Mouse (Mus musculus) spleen, postnatal 10 days (tissue): ENCODE data around the gene Tff3.

ENCODE experiments used
- DNase-seq, 2 experiments: peaks; one replicate each; pipeline ENCODE4 v3.0.0; 2021 to 2022; ENCODE audit warnings: low spot score in 2 of 2

The Tff3 gene

DNA sequence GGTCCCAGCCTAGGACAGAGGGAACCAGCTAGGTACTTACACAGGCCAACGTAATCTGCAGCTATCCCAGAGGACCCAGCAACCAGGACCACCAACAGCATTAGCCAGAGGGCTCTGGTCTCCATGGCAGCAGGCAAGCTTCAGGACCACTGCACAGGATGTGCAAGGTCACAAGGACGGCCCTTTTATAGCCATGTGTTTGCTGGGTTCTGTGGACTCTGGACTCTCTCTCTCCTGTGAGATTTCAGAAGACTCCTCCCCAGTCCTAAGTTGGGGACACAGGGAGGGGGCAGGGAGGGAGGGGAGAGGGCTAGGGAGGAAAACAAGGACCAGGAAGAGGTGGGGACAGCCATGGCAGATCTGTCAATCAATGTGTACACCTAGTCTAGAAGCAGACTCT lies at the start of gene Tff3:
TSS of gene Tff3 (minus strand) at position 195 of the 400 bp plus-strand sequence.
- no peak for DNase-seq

DNA sequence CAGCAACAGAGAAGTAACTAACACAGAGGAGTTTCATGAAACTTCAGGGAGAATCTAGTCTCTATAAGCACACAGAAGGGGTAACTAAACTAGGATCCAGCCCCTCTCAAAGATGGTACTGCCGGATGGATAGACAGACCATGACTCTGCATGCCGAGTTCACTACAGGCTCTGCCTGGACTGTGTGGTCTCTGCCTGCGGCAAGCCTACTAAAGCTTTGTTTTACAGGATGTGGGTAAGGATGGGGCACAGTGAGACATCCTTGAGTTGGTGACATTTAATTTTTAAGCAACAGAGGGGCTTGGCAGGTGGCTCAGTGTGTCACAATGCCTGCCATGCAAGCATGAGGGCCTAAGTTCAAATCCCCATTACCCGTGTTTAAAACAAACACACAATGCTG lies 46.9 kb upstream of the Tff3 start:
- DNase-seq = no peak

DNA sequence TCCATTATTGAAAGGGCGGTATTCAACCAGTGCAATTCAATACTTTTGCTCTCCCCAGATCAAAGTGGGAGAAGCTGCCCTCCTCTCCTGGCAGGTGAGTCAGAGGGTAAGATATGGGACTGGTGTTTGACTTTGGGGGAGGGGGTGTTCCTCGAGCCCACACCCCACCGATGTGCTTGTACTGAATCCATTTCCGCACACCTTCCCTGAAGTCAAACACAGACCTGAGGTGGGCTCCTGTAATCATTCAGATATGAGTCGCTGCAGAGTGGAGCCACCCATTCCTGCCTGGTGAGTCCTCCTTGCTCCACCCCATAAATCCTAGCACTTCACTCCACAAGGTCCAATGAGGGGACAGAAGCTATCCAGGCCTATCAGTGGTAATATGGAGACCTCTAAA lies 40.4 kb upstream of the Tff3 start:
- no peak for DNase-seq

DNA sequence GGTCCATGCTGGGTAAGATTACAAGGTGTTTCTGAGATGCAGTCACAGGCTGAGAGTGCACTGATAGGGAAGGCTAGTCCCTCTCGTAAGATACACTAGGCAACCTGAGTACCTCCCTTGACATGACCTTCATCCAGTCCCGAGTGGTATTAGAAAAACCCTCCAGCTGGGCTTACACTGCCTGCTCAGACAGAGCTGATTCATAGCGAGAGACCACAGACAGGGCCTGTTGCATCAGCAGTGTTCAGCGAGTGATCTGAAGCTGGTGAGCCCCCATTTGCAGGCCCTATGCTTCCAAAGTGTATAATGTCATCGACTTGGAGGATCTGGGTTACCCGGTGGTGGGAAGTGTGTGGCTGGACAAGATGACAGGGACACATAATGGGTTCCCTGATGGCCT lies 35.7 kb upstream of the Tff3 start, which contains the start of gene Tff1:
TSS of gene Tff1 (minus strand) at position 151 of the 400 bp plus-strand sequence.
- no peak for DNase-seq

DNA sequence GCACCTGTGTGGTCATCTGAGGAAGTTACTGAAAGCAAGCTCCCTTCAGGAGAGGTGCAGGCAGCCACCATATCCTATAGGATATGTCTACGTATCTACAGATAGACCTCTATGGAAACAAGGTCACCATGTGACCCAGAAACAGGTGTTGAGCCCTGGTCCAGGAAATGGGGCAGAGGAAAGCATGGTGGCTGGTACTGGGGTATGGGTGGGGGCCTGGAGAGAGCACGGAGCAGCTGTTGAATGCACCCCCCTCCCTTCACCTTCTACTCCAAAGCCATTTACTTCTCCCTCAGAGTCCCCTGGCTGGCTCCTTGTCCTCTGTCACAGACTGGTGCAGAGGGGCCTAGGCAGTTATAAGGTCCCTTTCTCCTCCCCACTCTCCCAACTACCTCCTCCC lies 34.4 kb upstream of the Tff3 start:
- DNase-seq = no peak

DNA sequence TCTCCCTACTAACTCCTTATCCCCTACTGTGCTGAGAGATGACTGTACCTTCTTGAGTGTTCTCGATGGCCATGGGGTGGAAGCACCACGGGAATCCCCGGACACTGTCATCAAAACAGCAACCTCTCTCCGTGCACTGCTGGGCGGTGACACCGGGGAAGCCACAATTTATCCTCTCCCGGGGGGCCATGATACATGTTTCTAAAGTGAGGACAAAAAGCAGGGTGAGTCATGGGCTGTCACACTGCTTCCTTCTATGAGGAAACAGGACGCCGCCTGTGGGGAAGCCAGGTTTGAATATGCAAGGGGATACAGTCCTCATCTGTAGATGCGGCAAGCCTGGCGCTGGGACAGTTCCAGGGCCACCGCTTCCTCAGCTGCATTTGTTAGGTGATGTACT lies 33.2 kb upstream of the Tff3 start:
- no peak for DNase-seq

DNA sequence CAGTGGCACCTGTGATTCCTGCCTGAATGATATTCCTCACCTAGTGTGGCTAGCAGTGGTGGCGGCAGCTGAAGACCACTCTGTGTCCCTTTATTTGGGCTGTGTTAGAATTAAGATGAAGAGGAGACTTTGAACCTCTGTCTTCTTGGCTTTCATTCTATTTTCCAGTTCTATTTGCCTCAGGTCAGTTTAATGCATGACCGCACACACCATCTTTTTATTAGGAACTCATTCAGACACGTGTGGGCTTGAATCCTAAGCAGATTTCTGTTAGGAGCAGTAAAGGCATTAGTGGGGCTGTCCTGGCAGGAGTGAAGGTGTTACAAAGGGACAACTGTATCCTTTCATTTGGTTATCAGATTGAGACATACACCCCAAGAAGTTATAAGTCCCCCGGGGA lies 30.8 kb upstream of the Tff3 start:
- no peak for DNase-seq

DNA sequence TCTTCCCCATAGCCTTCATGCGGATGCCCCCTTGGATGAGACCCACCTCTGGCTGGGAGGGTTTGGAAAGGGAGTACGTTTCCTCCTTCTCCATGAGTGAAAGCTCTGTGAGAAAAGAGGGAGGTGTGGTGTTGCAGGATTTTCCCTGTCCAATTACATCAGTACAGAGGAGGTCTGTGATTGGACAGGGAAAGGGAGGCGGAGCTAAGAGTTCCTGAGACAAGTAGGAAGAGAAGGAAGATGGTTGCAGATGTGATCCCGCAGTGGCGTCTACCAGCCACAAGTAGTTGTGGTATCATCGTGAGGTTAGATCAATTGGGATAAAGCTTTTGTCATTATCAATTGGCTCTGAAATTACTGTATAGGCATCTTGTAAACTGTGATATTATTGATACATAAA lies 28.5 kb upstream of the Tff3 start:
- DNase-seq = no peak

DNA sequence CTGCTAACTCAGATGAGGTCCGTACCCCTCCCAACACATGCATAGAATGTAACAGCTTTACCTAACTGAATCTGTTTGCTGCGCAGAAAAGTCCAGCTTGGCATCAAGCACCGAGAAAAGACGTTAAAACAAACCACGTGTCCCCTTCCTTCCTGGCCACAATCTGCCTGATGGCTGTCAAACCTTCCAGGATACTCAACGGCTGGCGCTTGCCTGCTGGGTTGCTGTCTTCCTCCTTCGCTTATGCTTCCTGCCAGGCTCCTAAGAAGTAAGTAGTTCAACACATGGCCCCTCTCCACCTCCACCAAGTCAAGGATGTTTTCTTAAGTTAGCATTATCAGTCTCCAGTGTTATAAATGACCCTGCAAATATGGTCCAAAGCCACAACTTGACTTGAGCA lies 24.3 kb upstream of the Tff3 start:
- no peak for DNase-seq

DNA sequence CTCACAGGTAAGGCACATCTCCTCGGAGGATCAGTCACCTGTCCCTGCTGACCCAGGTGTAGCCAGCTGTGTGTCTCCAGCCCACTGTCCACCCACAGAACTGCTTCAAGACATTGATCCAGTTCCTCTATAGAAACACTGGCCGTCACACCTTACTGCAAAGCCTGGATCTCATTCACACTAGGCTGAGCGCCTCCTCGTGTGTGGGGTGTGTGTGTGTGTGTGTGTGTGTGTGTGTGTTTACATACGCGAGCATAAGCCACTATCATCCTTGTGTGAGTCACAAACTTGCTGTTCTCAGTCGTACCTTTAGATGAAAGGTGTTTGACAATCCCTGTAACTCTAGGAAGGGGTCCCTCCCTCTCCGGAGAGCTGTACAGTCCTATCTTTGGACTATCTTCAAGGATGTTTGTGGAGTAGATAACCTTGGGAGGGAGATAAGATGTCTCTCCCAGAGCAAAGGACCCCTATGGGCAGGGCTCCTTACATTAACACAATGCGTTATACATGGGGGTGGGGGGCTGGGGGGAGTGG lies 23.6 kb upstream of the Tff3 start:
- no peak for DNase-seq

DNA sequence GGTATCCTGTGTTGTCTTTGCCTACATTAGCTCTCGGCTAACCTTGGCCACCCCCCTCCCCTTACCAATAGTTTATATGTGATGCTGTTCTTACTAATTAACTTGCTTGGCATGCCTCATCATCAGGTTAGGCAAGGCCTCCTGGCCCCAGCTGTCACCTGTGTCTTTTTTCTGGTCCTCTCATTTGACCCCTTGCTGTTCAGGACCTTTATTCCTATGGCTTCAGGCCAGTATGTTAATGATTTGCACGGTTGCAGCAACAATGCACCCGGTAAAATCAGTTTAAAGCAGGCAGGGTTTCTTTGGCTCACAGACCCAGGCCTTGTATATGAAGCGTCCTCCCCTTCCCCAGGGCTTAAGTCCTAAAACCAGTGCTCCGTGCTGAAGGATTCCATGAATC lies 23.1 kb upstream of the Tff3 start:
- no peak for DNase-seq

DNA sequence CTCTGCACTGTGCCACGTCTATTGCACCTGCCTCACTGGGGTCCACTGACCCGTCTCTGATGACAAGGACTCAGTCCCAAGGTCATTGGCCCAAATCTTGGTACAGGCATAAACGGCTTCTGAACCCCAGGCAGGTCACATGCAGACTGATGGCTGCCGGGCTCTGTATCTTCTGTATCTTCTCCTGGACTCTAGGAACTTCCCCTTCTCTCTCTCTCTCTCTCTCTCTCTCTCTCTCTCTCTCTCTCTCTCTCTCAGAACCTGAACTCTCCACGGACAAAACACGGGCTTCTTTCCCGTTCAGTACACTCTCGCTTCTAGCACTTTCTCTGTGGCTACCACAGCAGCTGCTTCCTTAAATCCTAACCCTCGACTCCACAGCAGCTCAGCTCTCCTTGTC lies 16.6 kb upstream of the Tff3 start:
- DNase-seq = no peak

DNA sequence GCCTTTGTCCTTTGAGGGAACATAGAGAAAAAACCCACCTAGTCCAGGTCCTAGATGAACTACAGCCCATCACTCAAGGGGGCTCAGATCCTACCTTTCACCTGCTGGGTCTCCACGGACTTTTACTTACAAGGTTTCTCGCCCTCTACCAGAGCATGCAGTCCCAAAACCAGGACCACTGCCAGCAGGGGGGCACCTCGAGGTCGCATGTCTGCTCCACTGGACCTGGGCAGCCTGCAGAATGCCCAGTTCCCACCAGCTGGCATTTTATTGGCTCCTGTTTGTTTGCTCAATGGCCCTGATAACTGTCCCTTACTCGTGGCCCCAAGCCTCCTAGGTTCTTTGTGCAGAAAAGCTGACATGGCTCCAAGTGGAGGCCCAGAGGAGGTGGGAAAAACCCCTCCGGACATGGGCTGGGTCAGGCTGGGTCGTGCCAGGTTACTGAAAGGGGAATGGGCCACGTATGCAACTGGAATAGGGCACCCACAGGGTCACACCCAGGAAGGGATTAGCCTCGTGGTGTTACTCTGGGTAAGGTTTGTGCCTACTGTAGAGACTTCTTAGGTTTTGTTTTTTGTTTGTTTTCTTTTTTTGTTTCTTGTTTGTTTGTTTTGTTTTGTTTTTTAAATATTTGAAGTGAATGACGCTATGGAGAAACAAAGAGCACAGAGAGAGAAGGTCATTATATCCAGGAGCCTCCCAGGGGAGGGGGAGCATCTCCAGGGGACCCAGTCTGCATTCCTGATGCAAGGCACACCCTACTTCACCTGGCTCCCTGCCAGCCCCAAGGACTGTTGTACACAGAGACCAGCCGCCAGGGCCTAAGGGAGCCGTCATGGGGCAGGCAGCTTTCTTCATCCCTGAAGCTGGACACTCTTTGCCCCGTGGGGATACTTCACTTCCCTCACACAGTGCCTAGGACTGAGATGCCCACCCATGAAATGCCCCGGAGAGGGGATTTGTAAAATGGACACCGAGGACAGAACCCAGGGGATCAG lies 14.9 kb upstream of the Tff3 start, which contains the start of gene Tff2:
TSS of gene Tff2 (minus strand) at position 243 of the 998 bp plus-strand sequence.
- no peak for DNase-seq

DNA sequence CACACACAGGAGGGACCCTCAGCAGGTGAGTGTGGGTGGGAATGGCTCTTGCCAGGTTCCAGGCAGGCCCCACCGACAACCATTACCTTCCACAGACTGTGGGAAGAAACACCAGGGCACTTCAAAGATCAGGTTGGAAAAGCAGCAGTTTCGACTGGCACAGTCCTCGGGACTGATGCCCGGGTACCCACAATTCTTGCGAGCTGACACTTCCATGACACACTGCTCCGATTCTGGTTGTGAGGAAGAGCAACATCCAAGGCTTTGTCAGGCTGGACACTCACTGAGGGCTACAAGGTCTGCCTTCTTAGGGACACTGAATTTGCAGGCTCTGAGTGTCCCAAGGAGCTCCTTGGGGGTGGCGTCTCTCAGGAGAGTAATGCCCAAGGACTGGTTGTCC lies 12.7 kb upstream of the Tff3 start:
- DNase-seq = no peak

DNA sequence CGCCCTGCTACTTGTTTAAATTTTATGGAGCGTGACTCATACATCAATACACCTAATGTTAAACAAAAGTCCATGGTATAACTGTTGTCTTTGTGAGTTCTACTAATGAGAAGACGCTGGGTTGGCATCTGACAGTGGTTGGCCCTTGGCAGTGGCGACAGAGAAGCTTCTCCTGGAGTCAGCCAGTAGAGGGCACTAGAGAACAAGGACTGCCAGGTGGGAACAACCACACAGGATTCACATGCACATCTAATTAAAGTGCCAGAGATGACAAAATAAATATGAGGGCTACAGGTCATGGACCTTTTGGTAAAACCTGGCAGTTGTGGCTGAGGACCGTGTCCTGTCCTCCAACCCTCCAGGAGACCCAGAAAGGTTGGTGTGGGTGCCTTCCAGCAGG lies 9.0 kb upstream of the Tff3 start:
- peak; percentile 32 to 70 for DNase-seq

DNA sequence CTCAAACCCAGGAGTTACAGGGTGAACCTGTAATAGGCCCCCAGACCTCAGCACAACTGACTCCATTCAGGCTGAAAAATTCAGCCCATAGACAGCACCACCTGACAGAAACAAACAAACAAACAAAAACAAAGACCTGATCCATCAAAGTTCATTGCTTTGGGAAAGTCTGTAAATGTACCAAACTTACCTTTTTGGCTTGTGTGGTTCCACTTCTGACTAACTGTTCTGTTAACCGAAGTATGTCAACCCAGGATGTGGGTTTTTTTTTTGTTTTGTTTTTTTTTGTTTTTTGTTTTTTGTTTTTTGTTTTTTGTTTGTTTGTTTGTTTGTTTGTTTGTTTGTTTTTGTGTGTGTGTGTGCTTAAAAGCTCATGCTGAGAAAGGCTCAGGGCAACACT lies 7.4 kb upstream of the Tff3 start:
- no peak for DNase-seq

DNA sequence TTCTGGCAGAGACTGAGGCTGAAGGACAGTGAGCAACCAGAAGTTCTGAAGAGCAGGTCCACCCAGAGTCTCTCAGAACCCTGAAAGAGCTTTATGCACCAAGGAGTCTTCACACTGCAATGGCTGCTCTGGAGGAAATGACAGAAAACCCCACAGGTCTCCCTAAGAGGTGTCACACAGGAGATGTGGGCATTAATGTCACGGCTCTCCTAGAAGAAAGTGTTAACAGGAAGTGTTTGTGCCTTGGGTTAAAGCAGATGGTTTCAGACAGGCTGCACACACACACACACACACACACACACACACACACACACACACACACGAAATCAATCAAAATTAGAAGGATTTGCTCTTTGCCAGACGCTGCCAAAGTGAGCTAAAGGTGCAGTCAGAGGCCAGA lies 6.8 kb upstream of the Tff3 start:
- DNase-seq = no peak

DNA sequence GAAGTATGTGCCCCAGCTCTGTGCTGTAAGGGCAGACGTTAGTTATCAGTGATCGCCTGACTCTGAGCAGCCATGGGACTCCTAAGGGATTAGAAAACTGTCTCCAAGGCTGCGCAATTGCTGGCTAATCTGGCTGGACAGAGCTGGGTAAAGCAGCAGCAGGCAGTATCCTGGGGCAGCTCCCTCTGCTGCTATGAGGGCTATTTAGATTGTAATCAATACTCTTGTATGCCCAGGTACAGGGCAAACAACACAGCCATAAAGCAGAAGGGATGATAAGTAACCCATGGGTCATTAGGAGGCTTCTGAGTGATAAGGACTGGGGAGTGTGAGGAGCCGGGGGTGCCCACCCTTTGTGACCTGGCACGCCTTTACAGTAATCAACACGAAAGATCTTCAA lies 5.5 kb upstream of the Tff3 start:
- DNase-seq = no peak

DNA sequence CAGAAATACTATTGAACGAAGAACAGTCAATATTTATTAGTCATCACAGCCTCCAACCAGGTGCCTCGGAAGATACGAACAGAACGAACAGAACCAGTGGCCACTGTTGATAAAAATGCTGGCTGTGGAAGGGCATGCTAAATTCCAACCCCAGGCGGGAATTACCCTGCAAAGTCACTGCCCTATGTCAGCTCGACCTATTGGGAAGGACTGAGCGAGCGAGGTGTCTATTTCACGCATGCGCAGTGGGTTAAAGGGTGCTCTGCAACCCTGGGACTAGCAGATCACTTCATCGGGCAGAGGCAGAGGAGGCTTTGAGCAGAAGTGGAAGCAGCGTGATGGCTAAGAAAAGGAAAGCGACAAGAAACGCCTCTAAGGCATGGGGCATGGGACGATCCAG lies 4.3 kb upstream of the Tff3 start:
- DNase-seq = no peak

DNA sequence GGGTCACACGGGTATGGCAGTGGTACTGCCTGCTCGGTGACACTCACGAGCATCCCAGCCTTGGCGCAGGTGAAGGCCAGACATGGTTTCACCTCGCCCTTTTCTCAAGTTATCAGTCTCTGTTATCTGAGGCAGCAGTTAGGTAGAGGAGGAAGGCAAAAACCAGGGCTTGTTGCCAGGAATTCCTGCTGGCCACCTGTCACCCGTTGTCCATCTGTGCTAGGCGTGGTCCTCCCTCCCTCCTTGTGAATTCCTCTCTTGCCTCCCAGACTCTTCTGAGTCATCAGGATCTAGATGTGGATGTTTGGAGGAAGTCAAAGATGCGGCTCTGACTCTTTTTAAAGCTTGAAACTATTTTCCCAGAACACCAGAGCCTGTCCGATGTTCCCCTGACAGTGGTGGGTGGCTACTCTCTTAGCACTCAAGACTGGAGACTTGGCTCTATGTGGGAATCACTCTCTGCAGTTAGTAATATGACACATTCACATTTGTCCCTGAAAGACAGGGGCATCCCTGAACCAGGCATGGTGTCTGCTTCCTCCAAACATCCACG lies 1.9 kb upstream of the Tff3 start:
- no peak for DNase-seq

DNA sequence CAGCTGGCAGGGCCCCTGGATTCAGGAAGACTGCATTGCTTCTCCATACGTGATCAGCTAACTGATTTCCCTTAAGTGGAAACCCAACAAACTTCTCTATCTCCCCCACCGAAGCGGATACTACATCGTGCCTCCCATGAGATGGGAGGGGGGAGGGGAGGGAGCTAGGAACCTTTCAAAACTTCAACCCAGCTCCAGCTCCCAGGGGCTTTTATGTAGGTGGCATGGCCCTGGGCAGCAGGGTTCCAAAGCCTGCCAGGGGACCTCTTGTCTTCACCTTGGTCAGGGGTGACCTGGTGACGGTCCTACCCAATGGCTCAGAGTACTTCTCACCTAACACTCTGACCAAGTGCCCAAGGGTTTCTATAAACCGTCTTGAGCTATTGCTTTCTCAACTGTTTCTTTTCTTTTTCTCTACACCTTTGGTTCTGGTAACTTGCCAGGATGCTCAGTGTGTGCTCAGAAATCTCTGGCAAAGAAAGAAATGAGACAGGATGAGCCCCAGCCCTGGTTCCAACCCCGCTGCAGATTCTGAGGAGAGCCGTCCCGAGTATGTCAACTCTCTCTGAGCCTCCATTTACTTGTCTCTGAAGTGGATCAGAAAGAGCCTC lies 633 bp downstream of the Tff3 start:
- DNase-seq = no peak

DNA sequence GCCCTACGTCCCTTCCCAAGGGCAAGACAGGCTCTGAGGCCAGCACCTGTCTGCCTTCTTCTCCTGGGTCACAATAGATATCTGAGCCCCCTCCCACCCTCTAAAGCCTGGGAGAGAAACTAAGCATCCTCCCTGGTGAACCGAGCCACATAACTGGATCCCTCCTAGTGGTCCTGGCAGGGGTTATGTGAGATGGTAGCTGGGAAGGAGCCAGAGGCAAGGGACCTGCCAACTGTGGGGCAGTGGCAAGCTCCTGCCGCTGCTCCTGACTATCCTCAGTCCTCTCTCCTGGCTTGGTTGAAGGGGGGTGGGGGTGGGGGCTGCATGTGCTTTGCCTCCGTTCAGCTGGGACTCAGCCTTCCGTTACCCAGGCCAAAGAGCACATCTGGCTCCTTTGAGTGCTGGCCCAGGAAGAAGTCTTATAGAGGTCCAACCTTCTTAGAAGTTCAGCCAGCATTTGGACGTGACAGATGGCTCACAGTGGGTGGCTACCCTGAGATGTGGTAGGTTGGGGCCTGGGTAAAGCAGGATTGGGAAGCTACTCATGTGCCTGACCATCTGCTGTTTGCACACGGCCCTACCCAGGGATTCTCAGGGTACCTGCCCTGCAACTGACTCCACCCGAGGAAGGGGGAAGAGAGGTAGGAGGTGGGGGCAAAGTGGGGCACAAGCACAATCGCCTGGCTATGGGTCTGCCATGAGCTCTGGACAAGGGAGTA lies 3.7 kb downstream of the Tff3 start:
- no peak for DNase-seq
